Mouse (Mus musculus) embryonic facial prominence, embryonic 11.5 days (tissue): ENCODE measurements around the gene Nme8. TPM values are rescaled to one million over a fixed set of nuclear protein-coding genes. Genes with fewer than 3 reads are reported as not detected.

ENCODE experiments used
- ATAC-seq: fragments of 200-750 bp; cut with Nextera tagmentation; replicated peaks from 2 replicates; pipeline ENCODE4 v1.8.0; 2017; ENCODE audit warnings: low read depth; ENCODE audit not compliant: insufficient number of reproducible peaks, low FRiP score, low TSS enrichment
- DNase-seq: peaks from one replicate; pipeline ENCODE4 v3.0.0-alpha.2; 2015; ENCODE audit warnings: low spot score
- H3K27ac ChIP-seq: fragments of 300-500 bp; sonication (generic); replicated peaks from 2 replicates; pipeline ENCODE4 v1.5.1; 2014; ENCODE audit warnings: mild to moderate bottlenecking, low read depth, low read length, control low read depth
- H3K27me3 ChIP-seq: fragments of 300-500 bp; sonication (generic); 2 replicates; pipeline ENCODE4 v1.6.1; 2014; ENCODE audit warnings: mild to moderate bottlenecking, low read length, moderate library complexity, mixed read lengths; ENCODE audit not compliant: control insufficient read depth, insufficient read depth
- H3K36me3 ChIP-seq: fragments of 300-500 bp; sonication (generic); replicated peaks from 2 replicates; pipeline ENCODE4 v1.6.1; 2014; ENCODE audit warnings: low read depth, mild to moderate bottlenecking, low read length, moderate library complexity, mixed read lengths; ENCODE audit not compliant: control insufficient read depth, insufficient read depth
- H3K4me1 ChIP-seq: fragments of 300-500 bp; sonication (generic); 2 replicates; pipeline ENCODE4 v1.6.1; 2014; ENCODE audit warnings: low read length, mixed read lengths; ENCODE audit not compliant: control insufficient read depth, insufficient read depth
- H3K4me2 ChIP-seq: fragments of 300-500 bp; sonication (generic); 2 replicates; pipeline ENCODE4 v1.6.1; 2014; ENCODE audit warnings: low read depth, mild to moderate bottlenecking, control low read depth, low read length, moderate library complexity
- H3K4me3 ChIP-seq: fragments of 300-500 bp; sonication (generic); 2 replicates; pipeline ENCODE4 v1.5.1; 2014; ENCODE audit warnings: low read depth, low read length, control low read depth
- H3K9ac ChIP-seq: fragments of 300-500 bp; sonication (generic); replicated peaks from 2 replicates; pipeline ENCODE4 v1.6.1; 2014; ENCODE audit warnings: mild to moderate bottlenecking, control low read depth, low read length
- H3K9me3 ChIP-seq: fragments of 300-500 bp; sonication (generic); replicated peaks from 2 replicates; pipeline ENCODE4 v1.6.1; 2016; ENCODE audit warnings: mild to moderate bottlenecking, low read length, inconsistent platforms, mixed read lengths; ENCODE audit not compliant: control insufficient read depth
- WGBS: fragments of 180-500 bp; shearing (Covaris S2); extraction: QIAGEN DNeasy Blood & Tissue Kit; methylation state at CpG from one replicate; pipeline ENCODE4 v1.1.7; 2014; 5-methylcytosine and 5-hydroxymethylcytosine counted together
- polyA plus RNA-seq: library from polyadenylated mRNA; unstranded; fragments of >200 nt; fragmentation: Nextera tagmentation; extraction: Ambion mirVana; gene quantifications from 2 replicates; pipeline ENCODE4 v1.2.1, GENCODE M21; 2014

The Nme8 gene
- polyA plus RNA-seq, 1 experiment from 2014 or later, result not detected

- H3K4me1 ChIP-seq, result no peaks in the 10 kb centered on the region; the same call in 1 of the 2 replicates
- peak overlapping the region; percentile 93 for H3K4me2 ChIP-seq
- H3K4me3 ChIP-seq, result peak overlapping the region; percentile 67
- ATAC-seq (peak; percentile 11; the same call in 1 of the 2 replicates), DNase-seq (peak; percentile 43)
- peak overlapping the region; percentile 88 for H3K9ac ChIP-seq
- H3K27ac ChIP-seq, result no peak overlapping the region
- no peaks in the 10 kb centered on the region for H3K9me3 ChIP-seq
- H3K27me3 ChIP-seq, result peaks cover 5% of the 10 kb centered on the region
- no peaks in the 10 kb centered on the region for H3K36me3 ChIP-seq
- 5% methylated on average over 5 of the region's 5 CpGs for WGBS
These were observed 78.8 kb downstream of the Nme8 start for GRCm38 (mm10) chr13:19618841-19619215.

GRCm38 (mm10) chr13:19618081-19618480, 79.5 kb downstream of the Nme8 start:
- H3K4me1 ChIP-seq, result no peaks in the 10 kb centered on the region
- no peak overlapping the region for H3K27ac ChIP-seq
- no peaks in the 10 kb centered on the region for H3K9me3 ChIP-seq
- DNase-seq (no peak), ATAC-seq (no peak)
- no peak overlapping the region for H3K4me2 ChIP-seq
- 89% methylated on average over 4 of the region's 4 CpGs for WGBS
- no peak overlapping the region for H3K4me3 ChIP-seq
- H3K9ac ChIP-seq, result no peak overlapping the region
- no peaks in the 10 kb centered on the region for H3K36me3 ChIP-seq
- no peaks in the 10 kb centered on the region for H3K27me3 ChIP-seq

- no peak overlapping the region for H3K4me2 ChIP-seq
- no peaks in the 10 kb centered on the region for H3K36me3 ChIP-seq
- H3K27ac ChIP-seq, result no peak overlapping the region
- ATAC-seq, result no peak
- 86% methylated on average over 1 of the region's 1 CpGs for WGBS
- no peak for DNase-seq
- H3K9ac ChIP-seq, result no peak overlapping the region
- no peaks in the 10 kb centered on the region for H3K27me3 ChIP-seq
- no peaks in the 10 kb centered on the region for H3K4me1 ChIP-seq
- no peak overlapping the region for H3K4me3 ChIP-seq
- H3K9me3 ChIP-seq, result no peaks in the 10 kb centered on the region
These were observed 83.3 kb downstream of the Nme8 start for GRCm38 (mm10) chr13:19614311-19614710.

GRCm38 (mm10) chr13:19613426-19613825, 84.2 kb downstream of the Nme8 start:
- 95% methylated on average over 1 of the region's 1 CpGs for WGBS
- H3K36me3 ChIP-seq, result no peaks in the 10 kb centered on the region

GRCm38 (mm10) chr13:19612963-19613362, 84.6 kb downstream of the Nme8 start:
- H3K27me3 ChIP-seq, result no peaks in the 10 kb centered on the region
- DNase-seq (no peak), ATAC-seq (no peak)
- no peak overlapping the region for H3K4me3 ChIP-seq
- WGBS, result 88% methylated on average over 3 of the region's 3 CpGs
- no peak overlapping the region for H3K9ac ChIP-seq
- no peak overlapping the region for H3K27ac ChIP-seq
- H3K4me1 ChIP-seq, result no peaks in the 10 kb centered on the region
- H3K4me2 ChIP-seq, result no peak overlapping the region
- H3K36me3 ChIP-seq, result no peaks in the 10 kb centered on the region
- H3K9me3 ChIP-seq, result no peaks in the 10 kb centered on the region

More at GRCm38 (mm10) chr13:19613426-19613825, 84.2 kb downstream of the Nme8 start:
- Histone ChIP-seq H3K9ac (no peak overlapping the region), H3K27me3 (no peaks in the 10 kb centered on the region), H3K4me2 (no peak overlapping the region), H3K9me3 (no peaks in the 10 kb centered on the region), H3K27ac (no peak overlapping the region), H3K4me3 (no peak overlapping the region), H3K4me1 (no peaks in the 10 kb centered on the region)
- ATAC-seq (no peak), DNase-seq (no peak)

- no peaks in the 10 kb centered on the region for H3K9me3 ChIP-seq
- no peak overlapping the region for H3K9ac ChIP-seq
- WGBS, result 67% methylated on average over 1 of the region's 1 CpGs
- no peaks in the 10 kb centered on the region for H3K36me3 ChIP-seq
- no peak overlapping the region for H3K4me2 ChIP-seq
- H3K4me1 ChIP-seq, result no peaks in the 10 kb centered on the region
- no peak overlapping the region for H3K27ac ChIP-seq
- H3K4me3 ChIP-seq, result no peak overlapping the region
- ATAC-seq (no peak), DNase-seq (no peak)
- H3K27me3 ChIP-seq, result no peaks in the 10 kb centered on the region
These were observed 85.2 kb downstream of the Nme8 start for GRCm38 (mm10) chr13:19612348-19612747.

GRCm38 (mm10) chr13:19608120-19608519, 89.5 kb downstream of the Nme8 start:
- no peak for DNase-seq
- no peaks in the 10 kb centered on the region for H3K4me1 ChIP-seq
- H3K9me3 ChIP-seq, result no peaks in the 10 kb centered on the region
- no peak overlapping the region for H3K9ac ChIP-seq
- H3K4me2 ChIP-seq, result no peak overlapping the region
- no peak for ATAC-seq
- no peaks in the 10 kb centered on the region for H3K27me3 ChIP-seq
- no peaks in the 10 kb centered on the region for H3K36me3 ChIP-seq
- no peak overlapping the region for H3K27ac ChIP-seq
- no peak overlapping the region for H3K4me3 ChIP-seq

GRCm38 (mm10) chr13:19604916-19605315, 92.7 kb downstream of the Nme8 start:
- Histone ChIP-seq H3K4me3 (no peak overlapping the region), H3K4me1 (no peaks in the 10 kb centered on the region), H3K9ac (no peak overlapping the region), H3K9me3 (no peaks in the 10 kb centered on the region), H3K27ac (no peak overlapping the region), H3K36me3 (no peaks in the 10 kb centered on the region), H3K4me2 (no peak overlapping the region), H3K27me3 (no peaks in the 10 kb centered on the region)
- ATAC-seq (no peak), DNase-seq (no peak)
